Mouse (Mus musculus) regulatory T cell (primary cell): Measurements from ENCODE around the gene Gbf1.

ENCODE experiments used
- in situ Hi-C: fragments of 300-600 bp; cut with MboI, MseI; formaldehyde crosslinking; loops from one replicate; pipeline ENCODE4 v1.15.1; 2025; ENCODE audit warnings: high pct_unique_total_duplicates

Gbf1 gene

DNA sequence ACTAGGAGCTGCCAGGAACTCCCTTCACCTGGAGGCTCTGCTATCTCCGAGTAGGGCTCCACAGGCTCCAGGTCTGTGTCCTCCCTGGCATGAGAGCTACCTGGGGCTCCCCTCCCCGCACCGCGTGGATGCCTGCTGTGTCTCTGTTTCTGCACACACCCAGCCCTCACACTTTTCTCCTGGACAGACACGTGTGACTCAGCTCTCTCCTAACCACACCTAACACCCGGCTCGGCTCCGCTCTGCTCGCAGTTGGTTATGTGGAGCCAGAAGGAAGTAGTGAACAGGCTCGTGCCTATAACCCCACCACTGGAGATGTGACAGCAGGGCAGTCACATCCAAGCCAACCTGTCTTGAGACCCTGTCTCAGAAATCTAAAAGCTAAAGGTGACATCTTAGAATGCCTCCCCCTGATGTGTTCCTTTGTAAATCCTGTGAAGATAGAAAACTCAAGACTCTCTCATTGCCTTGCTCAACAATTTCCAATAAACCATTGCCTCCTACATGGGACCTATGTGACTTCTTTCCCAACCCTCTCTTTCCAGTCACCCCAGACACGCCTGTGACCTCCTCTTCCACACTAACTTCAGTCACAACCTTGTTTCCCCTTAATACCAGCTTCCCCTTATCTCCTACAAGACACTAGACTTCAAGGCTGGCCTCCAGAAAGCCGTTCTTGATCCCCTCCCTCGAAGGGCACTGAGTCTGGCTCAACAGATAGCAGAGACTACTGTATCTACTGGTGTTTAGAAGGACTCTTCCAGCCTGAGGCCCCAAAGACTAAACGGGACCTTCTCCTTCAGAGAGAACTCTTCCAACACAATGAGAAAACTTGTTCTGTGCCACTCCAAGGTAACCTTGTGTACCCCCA, 162.8 kb downstream of the Gbf1 start:
- in situ Hi-C loops = no loop called here

- in situ Hi-C loops = no loop called here
Measured at GRCm38 (mm10) chr19:46315752-46316610, 163.7 kb downstream of the Gbf1 start.

DNA sequence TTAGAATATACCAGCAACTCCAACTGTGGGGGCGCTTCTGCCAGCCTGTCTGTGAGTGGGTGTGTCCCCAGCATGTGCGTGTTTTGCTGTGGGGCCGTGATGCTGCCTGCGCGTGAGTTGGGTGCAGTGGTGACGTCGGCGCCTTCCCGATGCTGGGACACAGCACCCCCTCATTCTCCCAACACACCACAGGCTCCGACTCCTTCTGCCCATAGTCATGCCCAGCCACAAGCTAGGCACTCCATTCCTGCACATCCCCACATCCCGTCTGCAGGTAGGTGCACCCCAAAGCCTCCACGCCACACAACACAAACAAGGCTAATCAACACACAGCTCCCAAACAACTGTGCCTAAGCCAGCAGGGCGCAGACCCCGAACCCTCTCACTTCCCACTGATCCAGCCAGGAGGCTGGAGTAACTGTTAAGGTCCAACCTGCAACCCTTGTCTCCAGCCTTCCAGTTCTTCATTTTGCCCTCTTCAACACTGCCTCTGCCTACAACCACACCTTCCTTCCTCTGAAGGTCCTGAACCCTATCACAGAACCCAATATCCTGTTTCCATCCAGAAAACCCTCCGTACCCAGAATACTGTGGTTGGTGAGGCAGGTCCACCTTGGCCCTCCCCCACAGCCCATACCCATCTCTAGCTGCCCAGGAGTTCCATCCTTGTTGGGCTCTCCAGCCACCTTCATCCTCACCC, 164.7 kb downstream of the Gbf1 start:
- in situ Hi-C loops = no loop called here

- in situ Hi-C loops = no loop called here
Measured at GRCm38 (mm10) chr19:46317546-46317885, 165.2 kb downstream of the Gbf1 start.

DNA sequence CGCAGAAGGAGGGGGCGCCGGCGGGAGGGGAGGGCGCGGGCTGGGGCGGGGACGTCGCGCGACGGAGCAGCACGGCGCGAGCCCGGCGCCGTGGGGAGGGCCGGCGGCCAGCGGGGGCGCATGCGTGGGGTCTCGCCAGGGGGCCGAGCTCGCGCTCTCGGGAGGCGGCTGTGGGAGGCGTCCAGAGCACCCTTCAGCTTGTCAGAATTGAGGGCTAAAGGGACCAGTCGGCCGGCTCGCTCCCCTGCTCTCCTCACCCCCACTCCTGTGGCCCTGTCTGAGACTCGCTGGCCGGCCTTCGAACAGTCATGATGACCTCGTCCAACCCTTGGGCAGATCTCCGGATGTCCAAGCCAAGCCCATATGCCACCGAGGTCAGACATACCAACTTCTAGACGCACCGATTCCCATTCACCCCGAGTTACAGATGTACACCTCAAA, 165.7 kb downstream of the Gbf1 start:
- in situ Hi-C loops = no loop called here

DNA sequence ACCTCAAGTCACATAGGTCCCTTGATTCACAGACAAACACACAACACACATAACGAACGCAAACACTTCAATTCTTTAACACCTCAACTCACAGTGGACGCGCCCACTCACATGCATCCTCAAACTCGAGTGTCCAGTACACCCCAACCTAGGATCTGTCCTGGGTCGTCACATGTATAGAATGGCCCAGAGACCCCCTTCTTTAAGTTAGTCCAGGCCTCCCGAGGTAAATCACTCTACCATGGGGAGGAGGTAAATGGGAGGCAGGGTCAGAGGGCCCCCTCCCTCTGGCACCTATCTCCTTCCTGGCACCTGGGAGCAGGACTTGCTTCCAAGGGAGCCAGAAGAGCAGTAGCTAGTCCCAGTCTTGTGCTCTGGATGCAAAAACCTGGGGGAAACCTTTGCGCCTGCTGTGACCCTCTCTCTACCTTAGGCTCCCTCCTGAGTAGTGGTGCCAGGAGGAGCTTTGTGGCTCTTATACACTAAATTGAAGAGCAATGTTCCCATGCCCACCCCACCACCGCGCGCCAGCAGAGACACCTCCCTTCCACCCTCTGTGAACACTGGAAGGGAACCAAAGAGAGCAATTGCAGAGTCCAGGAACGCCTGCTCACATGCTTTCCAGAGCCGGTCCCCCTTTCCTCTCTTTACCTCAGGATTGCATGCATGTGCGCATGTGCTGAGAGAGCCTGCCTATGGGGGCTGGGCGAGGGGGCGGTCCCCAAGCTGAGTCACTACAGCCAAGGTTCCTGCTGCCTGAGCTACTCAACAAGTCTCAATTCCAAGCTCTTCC, 166.5 kb downstream of the Gbf1 start:
- in situ Hi-C loops = no loop called here

DNA sequence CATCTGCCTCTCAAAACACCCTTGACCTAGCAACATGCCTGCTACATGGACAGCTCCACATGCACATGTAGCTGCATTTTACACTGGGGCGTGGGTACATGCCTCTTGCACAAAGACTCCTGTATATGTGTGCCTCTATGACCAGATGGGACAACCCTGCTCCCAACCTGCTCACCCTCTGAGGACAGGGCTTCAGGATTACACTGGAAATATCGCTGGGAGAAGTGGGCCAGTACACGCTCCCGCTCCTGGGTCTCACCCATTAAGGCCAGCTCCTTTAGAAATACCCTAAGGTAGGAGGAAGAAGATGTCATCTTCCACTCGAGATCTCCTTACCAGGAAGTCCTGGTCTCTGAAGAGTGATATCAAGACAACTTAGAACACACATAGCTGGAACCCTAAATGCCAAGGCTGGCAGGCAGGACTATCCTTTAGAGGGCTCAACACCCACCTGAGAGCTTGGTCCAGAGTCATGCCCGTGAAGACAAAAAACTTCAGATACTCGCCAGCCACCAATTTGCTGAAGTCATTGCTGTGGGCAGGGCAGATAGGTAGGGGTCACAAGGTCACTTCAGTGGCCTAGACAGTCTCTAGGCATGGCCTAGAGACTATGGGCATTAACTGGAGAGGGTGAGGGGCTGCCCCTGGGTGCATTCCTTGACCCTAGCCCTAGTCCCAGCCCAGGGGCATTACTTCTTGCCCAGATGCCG, 167.9 kb downstream of the Gbf1 start:
- in situ Hi-C loops = no loop called here

DNA sequence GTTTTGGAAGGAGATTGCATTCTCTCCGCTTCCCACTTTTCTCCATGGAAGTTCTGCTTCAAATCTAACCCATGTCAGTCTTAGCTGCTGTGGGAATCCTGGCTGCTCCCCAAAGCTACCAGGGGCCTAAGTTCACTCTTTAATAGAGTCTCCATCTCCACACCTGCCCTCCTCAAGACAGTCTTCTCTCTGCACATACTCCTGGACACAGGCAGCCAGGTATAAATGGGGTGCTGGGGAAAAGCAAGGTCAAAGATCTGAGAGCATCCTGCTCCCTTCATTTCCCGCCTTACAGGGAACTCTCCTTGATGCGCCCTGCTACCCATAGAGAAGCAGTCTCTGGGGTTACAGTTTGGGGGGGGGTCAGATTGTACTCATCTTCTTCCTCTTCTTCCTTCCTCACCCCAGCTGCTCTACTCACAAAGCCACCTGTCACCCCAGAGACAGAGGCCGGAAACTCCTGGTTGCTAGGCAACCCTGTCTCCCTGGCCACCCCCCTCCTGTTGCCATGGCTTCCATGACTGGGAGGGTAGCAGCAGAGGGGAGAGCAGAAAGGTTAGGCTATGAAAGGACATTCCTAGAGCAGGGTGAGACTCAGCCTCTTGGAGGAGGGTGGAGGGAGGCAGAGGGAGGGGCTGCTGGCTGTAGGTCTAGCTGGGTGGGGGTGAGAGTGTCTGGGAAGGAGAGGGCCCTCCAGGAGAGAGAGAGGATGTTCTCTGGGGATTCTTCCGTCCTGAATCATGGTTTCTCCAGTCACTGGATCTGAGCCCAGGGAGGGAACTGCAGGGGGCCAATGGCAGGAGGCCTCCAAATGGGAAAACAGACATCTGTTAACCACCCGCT, 169.0 kb downstream of the Gbf1 start:
- in situ Hi-C loops = no loop called here

- in situ Hi-C loops = no loop called here
Measured at GRCm38 (mm10) chr19:46322144-46322995, 170.1 kb downstream of the Gbf1 start.

- in situ Hi-C loops = no loop called here
Measured at GRCm38 (mm10) chr19:46322996-46323572, 170.8 kb downstream of the Gbf1 start.

- in situ Hi-C loops = no loop called here
Measured at GRCm38 (mm10) chr19:46323716-46324115, 171.4 kb downstream of the Gbf1 start.

DNA sequence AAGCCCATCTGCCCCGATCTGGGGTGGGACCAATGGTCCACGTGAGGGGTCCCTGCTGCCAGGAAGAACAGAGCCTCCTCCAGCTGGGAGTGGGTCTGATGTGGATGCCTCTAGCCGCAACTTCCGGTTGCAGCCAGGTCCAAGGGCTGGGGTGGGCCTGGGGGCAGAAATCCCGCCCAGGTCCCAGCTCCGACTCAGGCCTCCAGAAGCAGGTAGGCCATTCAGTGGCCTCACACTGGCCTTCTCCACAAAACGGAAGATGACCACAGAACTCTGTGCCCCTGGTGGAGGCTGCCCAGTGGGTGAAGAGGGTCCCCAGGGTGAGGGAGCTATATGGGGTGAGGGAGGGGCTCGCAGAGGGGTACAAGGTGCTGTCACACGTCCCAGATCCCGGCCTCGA, 172.1 kb downstream of the Gbf1 start:
- in situ Hi-C loops = no loop called here

- in situ Hi-C loops = no loop called here
Measured at GRCm38 (mm10) chr19:46324918-46325317, 172.6 kb downstream of the Gbf1 start.

- in situ Hi-C loops = no loop called here
Measured at GRCm38 (mm10) chr19:46326019-46326755, 173.9 kb downstream of the Gbf1 start.

DNA sequence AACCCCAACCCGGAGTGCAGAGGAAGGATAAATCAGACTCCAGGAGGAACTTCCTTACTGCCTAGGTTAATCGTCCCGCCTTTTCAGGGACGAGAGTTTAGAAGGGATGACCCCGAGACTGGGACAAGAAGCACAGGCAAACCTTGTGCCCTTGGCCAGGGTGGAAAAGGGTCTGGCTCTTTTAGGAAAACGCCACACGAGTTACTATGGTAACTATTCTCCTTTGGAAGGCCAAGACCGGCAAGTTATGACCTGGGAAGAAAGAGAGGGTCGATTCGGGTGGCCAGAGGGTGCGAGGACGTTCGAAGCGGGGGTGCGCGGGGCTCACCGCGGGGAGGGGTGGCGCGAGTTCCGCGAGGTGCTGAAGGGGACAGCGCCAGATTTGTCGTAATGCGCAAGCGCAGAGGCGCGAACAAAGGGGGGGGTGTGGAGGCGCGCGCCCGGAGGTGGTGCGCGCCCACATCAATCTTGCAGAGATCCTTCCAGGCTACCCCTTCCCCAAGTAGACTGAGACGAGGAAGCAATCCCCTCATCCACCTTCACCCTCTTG, 174.5 kb downstream of the Gbf1 start, which contains the start of gene Psd:
Gene Psd, minus strand, starts transcription at position 401 of the 550 bp plus-strand sequence.
- in situ Hi-C loops = no loop called here

DNA sequence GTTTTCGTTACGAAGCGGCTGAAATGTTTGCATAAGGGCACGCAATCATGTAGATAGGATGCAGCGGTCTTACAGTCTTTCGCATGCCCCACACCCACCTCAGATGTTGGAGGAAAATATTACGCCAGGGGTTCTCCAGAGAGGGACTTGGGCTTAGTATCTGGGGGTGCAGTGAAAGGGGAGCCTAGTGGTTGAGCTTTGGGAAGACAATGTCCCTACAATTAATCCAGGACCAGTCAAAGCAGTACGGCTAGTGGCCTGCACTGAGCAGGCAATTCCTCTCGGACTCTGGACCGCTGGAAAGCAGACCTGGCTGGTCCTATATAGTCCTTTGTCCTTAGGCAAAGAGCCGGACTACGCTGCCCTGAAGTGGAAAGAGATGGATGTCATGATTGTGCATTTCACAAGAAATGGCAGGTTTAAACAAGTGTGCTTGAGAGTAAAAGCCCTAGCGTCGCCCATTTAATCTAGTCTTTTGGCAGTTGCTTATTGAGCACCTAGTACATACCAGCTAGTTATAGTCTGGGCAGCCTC, 175.3 kb downstream of the Gbf1 start:
- in situ Hi-C loops = no loop called here
